Mouse (Mus musculus) right cerebral cortex, postnatal 36 days (tissue): Measurements from ENCODE around the gene Fap.

ENCODE experiments used
- DNase-seq, 2 experiments: peaks; one replicate each; pipeline ENCODE4 v3.0.0; 2022; ENCODE audit warnings: low spot score in 2 of 2, mixed read lengths in 1 of 2

The Fap gene

DNA sequence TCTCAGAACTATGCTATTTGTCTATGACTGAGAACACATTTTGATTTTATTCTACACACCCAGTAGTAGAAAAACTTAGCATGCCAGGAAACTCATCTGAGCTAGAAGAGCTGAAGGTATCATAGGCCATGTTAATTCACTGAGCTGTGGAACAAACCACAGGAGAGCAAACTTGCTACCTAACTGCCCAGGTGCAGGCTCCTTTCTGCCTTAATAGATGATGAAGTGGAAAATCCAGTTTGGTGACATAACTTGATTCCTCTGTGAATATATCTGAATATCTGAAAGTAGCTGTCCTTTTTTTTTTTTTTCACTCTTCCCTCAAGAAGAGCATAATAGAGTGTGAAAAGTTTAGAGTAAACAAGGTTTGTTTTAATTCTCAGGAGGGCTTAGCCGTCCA lies 42.8 kb downstream of the Fap start:
- no peak for DNase-seq

DNA sequence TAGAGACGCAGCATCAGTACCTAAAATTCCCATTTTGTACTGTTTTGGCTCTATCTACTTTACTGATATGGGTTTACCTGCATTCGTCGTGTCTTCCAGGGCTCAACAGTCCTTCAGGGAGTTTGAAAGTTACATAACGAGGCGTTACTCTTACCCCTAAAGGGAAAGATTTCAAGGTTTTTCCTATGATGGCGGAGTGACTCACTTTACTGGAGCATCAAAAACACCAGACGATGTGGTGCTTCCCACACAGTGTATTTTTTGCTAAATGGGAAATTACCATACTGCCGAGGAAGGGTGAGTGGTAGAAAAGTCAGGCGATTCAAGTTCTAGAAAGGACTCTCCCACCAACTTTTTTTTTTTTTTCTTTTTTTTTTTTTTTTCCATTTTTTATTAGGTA lies 47.5 kb downstream of the Fap start:
- DNase-seq: peak; percentile 21 to 60

DNA sequence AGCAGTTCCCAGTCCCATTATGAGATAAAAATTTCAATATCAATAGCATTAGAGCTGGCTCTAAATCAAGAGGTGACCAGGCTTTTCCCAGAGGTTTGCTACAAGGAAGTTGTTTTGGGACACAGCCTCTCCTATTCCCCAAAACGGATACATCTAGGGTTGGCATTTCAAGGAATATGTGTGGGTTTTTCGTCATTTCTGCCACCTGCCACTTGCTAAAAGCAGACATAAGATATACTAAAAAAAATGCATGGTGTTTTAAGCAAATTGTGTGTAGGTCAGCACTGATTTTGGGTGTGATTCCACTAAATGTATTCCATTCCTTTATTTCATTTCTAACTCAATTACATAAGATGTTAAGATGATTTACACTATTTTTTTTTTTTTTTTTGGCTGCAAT lies 56.1 kb downstream of the Fap start:
- DNase-seq: peak; percentile 36 to 76

DNA sequence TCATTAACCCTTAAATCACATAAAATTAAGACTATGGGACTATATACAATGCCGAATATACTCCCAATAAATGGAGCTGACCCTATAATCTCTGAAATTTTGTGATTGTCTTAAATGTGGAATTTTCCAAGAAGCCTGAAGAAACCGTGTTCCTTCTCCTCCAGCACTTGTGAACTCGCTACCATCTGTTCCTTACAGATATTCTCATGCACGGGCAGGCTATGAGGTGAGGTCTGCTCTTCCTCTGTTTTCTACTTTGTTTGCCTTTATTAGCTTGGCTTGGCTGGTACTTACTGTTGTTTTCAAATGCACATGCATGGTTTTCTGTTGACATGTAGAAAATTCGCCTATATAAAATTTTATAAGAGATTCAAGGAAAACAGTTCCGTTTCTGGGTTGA lies 59.4 kb downstream of the Fap start:
- no peak for DNase-seq

DNA sequence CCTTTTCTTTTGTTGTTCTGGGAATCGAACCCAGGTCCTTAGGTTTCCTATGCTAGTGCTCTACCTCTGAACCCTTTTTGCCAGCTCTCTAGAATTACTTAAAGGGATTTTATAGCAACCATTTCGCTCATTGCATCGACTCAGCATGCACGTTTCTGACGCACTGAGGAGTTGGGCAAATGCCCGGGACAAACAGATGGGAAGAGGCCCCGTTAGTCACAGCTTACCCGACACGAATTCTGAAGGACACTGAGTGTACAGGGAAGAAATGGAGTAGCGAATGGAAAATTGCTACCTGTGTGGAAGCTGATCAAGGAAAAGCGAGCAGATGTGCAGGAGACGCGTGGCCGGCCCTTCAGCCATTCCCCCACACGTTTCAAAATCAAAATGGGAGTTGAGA lies 60.4 kb downstream of the Fap start:
- peak; percentile 68 to 80 for DNase-seq

DNA sequence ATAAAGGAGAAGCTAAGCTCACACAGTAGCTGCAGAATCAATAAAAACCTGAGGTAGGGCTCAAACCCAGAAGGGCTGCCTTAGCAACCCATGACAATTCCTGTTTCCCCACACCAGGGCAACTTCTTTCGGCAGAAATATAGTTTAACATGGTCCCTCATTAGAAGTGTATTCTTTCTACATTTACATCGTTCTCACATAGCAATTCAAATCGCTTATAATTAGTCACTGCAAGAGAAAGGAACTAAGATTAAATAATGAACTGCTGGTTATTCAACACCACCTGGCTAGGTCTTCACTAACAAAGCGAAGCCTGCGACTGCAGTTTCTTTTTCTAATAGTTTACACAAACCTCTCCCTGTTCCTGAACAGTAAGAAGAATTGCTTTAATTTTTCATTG lies 66.7 kb downstream of the Fap start:
- DNase-seq: no peak

DNA sequence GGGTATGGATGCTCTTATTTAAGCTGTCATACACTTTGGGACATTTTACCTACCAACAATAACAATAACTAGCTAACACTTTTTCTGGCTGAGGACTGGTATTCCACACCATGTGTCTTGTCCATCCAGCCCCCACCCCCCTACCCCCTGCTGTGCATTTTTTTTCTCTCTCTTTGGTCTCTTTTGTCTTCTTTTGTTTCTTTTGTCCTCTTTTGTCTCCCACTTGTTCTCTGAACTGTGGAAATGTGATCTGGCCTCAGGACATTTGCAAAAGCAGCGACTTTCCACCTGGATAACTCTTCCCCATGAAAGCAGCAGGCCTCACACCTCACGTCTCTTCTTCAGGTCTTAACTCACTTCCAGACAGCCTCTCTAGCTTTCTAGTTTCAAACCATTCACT lies 67.4 kb downstream of the Fap start:
- no peak for DNase-seq

DNA sequence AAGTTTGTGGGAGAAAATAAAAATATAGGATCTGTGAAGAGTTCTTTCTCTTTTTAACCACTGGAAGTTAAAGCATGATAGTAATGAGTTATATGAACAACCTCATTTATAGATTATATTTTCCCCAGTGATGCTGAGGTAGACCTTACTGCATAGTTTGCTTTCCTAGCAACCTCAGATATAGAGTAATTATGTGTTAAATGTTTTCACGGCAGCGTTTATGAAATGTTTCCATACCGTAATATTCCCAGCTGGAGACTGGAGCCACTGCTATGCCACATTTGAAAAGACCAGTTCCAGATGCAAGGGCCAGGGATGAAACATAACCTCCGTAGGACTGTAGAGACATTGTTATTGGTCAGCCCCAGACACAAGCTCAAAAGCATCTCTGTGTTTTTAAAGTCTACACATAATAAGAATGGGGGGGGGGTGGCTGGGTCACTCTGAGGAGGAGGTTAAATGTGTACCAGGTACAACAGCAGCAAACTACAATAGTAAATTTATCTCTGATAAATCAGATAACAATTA lies 69.5 kb downstream of the Fap start:
- no peak for DNase-seq

DNA sequence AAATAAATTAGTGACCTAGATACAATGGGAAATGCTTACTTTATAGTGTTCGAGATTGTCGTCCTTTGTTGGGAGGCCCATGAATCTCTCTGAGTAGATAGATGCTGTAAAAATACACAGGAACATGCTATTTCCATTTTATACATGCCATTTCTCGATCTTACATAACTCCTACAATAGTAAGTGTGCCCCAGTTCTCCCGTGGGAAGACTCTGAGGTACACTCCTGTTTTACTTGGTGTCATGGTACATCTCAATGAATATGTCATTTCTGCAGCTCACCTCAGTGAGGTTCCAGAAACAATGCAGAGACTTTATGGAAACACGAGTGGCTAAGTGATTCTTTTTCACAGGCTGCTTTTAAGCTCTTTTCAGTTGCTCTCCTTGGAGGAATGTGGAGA lies 70.5 kb downstream of the Fap start:
- no peak for DNase-seq

DNA sequence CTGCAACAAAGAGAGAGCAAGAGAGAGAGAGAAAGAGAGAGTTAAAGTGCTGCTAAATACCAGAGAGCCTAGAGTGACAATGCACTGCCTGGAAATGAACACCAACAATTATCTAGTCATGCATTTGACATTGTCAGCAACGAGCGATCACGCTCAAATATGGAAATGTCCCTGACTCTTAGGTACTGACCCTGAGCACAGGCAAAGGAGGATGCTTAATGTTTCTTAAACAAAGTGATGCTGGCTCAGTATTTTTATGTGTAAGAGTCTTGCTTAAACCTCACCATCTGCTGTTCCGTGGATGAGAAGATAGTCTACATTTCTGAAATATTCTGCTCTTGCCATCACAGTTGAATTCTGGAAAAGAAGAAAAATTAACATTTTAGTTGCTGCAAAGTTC lies 71.4 kb downstream of the Fap start:
- DNase-seq: no peak

DNA sequence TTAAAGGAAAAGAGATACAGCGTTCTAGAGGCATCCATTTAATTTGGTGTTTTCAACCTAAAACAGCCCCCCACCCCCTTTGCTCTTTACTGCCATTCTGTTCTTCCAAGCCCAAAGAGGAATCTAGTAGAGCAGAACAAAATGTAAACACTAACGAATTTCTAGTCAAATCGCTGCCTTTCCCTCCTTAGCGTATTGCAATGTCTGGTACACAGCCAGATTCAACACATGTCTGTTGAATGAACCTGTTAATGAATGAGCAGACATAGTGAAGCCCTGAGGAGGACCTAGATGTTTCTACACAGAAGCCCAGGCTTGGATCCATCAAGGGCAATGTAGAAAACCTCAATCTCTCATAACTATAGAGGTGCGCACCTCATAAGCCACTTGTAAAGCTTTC lies 75.1 kb downstream of the Fap start:
- no peak for DNase-seq

DNA sequence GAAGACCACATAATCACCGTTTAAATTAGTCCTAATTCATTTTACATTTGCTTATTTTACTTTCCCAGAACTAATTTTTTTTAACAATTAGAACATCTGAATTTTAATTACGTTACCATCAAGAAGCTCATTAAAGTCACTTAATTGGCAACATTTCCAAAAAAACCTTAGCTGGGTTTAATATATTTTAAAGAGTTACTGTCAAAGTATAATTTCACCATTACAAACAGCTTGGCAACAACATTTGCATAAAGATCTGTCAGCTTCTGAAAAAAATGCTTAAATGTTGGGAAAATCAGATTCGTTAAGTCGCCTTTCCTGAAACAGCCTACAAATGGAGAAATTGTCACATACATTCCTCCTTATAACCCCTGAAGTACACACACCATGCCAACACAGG lies 75.8 kb downstream of the Fap start:
- no peak for DNase-seq

DNA sequence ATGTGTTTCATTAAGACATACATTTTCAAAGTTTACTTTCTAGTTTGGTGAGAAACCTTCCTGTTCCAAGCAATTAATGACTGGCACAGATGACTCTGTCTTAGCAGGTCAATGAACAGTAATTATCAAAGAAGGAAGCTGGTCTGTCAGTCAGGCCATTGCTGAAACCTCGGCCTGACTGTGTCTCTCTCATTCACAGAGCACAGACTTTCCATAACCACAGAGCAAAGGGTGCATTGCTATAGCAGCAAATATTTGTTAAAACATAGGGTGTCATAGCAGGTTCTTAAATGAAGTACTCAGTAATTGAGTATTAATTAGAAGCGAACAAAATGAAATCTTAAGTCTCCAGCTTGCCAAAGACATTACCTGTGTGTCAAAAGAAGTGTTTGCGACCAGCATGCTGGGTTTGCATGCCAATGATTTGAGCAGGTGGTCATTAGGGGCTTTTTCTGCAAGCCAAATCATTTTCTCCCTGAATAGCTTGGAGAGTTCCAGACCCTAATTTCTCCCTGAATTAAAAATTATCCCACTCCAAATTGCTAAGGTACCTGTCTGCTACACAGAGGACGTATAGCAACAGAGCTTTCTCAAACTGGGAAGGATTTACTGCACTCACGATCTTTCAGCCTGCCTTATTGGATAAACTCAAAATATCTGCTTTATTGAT lies 76.4 kb downstream of the Fap start:
- no peak for DNase-seq

DNA sequence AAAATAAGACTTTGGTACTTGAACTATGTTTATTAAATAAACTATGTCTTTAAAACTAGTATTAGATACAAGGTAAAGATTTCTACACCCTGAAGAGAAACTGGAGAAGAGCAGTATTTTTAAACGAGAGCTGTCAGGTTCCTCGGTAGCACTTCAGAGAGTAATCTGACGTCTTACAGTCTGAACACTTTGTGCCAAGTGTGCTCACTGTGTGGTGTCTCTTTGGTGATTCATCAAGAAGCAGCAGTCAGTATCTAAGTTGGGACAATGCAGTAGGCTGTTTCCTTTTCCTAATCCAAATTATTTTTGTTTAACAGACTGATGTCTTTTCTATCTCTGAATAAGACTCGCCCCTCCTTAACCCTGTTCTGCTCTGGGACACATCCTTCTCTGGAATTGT lies 78.5 kb downstream of the Fap start:
- DNase-seq: peak in 1 of 2 experiments; percentile 68

DNA sequence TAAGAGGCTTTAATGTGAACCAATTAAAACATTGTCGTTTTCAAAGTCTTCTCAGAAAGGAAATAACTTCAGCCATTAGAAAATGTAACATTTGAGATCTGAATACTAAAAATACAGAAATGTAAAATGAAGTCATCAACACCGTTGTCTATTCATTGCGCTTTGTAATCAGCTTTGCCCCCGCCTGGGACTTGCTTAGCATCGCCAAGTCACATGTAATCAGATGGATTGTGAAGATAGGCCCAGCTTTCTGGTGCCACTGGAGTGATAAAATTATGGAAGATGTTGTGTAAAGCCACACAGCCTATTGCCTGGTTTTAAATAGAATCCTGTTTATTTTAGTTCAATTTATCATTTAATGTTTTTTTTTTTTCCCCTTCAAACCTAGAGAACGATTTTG lies 84.0 kb downstream of the Fap start:
- no peak for DNase-seq

DNA sequence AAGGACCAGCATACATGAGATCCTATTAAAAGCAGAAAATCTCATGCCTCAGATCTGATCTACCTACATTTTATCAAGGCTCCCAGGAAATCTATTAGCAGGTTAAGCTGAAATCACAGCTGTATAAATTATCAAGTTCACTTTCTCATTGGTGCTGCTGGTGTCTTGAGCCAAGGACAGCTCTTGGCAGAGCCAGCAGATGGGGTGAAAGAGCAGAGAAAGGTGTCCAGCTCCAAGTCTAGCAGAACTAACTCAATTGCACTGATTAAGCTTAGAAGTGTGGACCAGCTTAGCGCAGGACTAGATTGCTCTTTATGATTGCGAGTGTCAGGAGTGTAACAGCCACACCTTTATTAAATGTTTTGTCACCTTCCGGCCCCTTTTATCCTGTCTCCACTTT lies 89.0 kb downstream of the Fap start:
- no peak for DNase-seq

DNA sequence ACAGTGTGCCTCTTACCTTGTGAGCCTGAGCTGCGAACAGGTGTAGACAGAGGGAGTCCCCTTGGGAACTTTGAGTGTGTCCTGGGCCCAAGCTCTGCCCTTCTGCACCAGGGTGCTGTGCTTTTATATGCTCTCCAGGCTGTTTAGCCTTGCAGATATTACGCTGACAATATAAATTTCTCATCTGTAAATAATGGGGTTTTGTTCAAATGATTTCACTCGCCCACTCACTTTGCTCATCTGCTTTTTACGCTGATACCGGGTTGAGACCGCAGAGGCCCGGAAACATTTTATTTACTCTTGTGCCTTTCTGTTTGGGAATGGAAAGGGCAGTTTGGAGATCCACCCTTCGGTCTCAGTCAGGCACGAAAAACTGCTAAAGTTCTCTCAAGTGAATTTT lies 90.3 kb downstream of the Fap start, which contains the start of gene Gcg:
Gcg (minus strand) TSS at position 101 of the 400 bp plus-strand sequence.
- no peak for DNase-seq

DNA sequence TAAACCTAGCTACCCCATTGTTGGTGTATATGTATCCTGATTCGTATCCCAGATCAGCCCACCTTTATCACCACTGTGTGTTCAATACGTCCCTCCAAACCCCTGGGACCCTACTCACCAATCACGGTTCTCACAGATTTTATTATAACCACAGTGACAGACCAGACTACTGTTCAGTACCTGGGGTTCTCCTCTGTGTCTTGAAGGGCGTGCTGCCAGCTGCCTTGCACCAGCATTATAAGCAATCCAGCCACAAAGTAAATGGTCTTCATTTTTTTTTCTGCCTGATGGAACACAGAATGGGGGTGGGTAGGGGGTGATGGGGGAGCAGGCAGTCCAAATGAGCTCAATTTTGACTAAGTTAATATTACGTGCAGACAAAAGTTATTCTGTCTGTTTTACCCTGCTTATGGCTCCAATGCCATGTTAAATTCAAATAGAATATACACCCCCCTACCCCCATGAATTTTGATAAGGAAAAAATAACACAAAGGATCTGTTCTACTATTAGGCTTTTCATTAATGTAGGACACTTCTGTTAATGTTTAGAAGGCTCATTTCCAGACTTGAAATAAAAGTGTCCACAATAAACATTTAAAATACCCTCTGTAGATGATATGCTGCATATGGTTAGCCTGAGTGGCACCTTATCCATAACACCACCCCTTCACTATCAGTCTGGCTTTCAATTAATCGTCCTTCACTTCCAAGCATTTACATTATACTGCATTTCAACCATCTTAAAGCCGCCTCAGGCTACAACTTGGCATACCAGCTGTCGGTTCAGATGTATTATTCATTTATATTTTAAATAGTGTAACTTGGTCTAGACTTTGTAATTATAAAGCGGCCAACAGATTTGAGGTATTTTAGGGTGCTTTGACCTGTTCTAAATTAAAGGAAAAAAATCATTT lies 93.3 kb downstream of the Fap start:
- DNase-seq: no peak

DNA sequence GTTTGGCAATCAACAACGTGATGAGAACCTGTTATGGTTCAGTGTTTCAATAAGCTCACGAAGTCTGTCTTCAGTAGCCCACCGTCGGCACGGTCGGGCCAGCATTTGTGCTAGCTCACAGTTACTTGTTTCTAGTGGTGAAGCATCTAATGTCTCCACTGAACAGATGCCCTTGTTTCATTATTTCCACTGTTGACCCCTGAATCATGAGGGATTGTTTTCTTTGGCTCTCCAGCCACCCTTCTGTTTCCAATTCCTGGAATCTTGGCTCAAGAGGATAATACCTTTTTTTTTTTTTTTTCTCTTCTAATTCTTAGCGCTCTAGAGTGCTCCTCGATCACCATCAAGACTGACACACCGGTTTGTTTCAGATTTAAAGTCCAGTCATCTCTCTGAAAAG lies 104.3 kb downstream of the Fap start:
- no peak for DNase-seq

DNA sequence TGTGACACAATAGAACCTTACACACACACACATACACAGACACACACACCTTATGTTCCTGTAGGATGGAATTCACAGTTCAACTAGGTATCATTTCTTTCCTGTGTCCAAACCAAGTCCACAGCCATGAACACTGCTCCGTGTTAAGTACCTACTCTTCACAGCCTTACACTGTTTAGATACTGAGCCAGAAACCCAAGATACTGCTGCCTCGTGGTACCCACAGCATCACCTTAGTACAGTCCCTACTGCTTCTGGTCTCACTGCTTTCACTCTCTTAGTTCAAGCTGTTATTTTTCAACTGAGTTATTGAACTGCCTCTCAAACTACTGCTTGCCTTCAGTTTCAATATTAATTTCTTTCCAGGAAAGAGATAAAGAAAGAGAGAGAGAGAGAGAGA lies 110.6 kb downstream of the Fap start:
- no peak for DNase-seq

DNA sequence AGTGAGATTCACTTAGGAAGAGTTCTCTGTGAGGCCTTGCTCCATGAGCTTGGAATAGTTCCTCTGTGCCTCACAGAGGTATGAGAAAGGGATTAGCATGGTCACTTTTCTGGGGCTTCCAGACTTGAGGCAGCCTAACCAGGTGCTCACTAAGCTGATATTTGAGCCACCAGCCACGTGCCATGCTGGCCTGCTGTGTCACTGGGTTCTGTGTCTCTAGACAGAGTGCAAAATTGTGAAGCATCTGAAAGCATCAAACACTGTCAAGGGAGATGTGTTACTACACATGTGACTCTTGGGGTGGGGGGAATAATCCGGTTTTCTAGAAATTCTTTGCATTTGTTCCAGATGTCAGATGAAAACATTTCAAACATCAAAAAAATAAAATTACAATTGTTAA lies 111.7 kb downstream of the Fap start:
- no peak for DNase-seq

DNA sequence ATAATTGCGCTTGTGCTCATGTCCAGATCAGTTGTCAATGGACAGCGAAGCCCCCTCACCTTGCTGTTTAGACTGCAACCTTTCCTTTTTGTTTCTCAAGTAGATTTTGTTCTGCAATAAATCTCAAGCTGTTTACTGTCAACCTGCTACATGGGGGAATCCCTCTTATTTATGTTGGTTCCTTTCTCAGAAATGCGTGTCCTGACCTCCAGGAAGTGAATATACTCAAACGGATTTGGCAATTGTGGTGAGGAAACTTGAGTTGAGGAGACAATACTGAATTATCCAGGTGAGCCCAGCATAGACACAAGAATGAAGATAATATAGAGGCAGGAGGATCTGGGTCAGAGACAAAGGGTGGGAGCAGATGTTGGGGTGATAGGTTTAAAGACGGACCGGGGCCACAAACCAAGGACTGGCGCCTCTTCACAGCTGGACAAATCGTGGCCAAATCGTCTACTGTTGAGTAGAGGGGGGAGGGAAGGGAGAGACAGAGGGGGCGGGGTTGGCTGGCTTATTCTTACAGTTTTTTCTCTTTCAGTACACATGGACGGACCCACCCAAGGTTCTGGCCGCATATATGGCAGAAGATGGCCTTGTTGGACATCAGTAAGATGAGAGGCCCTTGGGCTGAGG lies 112.9 kb downstream of the Fap start:
- DNase-seq: no peak
